Mouse (Mus musculus) stomach, postnatal 0 days (tissue): ENCODE measurements at regions not wholly inside any gene's neighbourhood (a gene's known extent, or its start where the extent isn't known, plus 50 kb on each side); places are given as distances from the start of the nearest gene placed in this dataset.

Experiments
- CTCF ChIP-seq: IDR thresholded peaks from 2 replicates; pipeline ENCODE4 v1.5.1; 2016; ENCODE audit warnings: antibody characterized with exemption, low read depth, mild to moderate bottlenecking, moderate library complexity
- EP300 ChIP-seq: optimal IDR thresholded peaks from 2 replicates; pipeline ENCODE3; 2016; ENCODE audit warnings: antibody characterized with exemption

GRCm38 (mm10) chr4:7450991-7451390 lies 787.9 kb downstream of the Car8 start:
- TF ChIP-seq CTCF (no peak), EP300 (no peak)
